Mouse (Mus musculus): ENCODE measurements around the gene Tagln2.

DNA sequence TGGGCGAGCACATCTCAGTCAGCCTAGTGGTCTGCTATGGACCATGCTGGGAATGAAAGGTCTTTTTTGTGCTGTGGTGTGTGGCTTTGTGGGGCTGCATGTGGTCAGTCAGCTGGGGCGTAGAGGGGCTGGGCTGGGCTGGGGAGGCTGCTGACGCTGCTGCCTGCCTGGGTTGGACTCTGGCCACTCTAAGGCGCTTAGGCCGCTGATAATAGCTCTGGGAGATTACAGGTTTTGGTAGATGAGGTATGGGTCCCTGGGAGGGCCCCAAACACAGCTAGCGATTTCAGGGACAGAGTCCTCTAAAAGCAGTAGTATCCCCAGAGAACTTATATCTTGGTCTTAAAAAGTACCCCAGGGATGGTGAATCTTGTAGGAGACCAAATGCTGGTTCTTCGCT is 11.0 kb upstream of the Tagln2 start:
- TF ChIP-seq CTCF (IDR thresholded peaks at IDR 0.05; ENCODE audit: extremely low read depth, insufficient read depth, insufficient read length, insufficient replicate concordance): no peak
- no peak for TF ChIP-seq POLR2A (IDR thresholded peaks at IDR 0.05; ENCODE audit: low read depth, low read length)
